Mouse (Mus musculus) CD8-positive naive resting alpha-beta T cell, adult 2 months (primary cell): ENCODE data around the gene Cers2.
"Not testable (repeated sequence)": the region's sequence is repeated elsewhere in the genome, so short reads cannot be mapped to it uniquely, and the experiment has no call there.

Experiments used
- DNase-seq, 2 experiments: peaks; one replicate each; pipeline ENCODE4 v3.0.0; 2022; ENCODE audit warnings: low read depth in 2 of 2, low spot score in 2 of 2

Cers2 gene

GRCm38 (mm10) chr3:95315844-95316550, 1.4 kb downstream of the Cers2 start:
- peak in 1 of 2 experiments; percentile 15 for DNase-seq

GRCm38 (mm10) chr3:95317414-95318080, 3.0 kb downstream of the Cers2 start:
- peak; percentile 31 to 63 for DNase-seq

- no peak for DNase-seq
Measured at GRCm38 (mm10) chr3:95318548-95318947, 4.0 kb downstream of the Cers2 start.

GRCm38 (mm10) chr3:95319110-95319509, 4.5 kb downstream of the Cers2 start:
- DNase-seq: no peak

- DNase-seq: no peak
Measured at GRCm38 (mm10) chr3:95319701-95320625, 5.4 kb downstream of the Cers2 start.

GRCm38 (mm10) chr3:95323429-95323828, 8.8 kb downstream of the Cers2 start:
- no peak for DNase-seq

GRCm38 (mm10) chr3:95324454-95325144, 10.0 kb downstream of the Cers2 start:
- DNase-seq: no peak

GRCm38 (mm10) chr3:95328803-95329404, 14.3 kb downstream of the Cers2 start:
- DNase-seq: no peak

- DNase-seq: no peak
Measured at GRCm38 (mm10) chr3:95331528-95331927, 16.9 kb downstream of the Cers2 start.

GRCm38 (mm10) chr3:95337345-95337744, 22.8 kb downstream of the Cers2 start:
- no peak for DNase-seq

- DNase-seq: no peak
Measured at GRCm38 (mm10) chr3:95338251-95338650, 23.7 kb downstream of the Cers2 start.

- DNase-seq: not testable (repeated sequence)
Measured at GRCm38 (mm10) chr3:95343356-95344000, 28.9 kb downstream of the Cers2 start.

- no peak for DNase-seq
Measured at GRCm38 (mm10) chr3:95346454-95346853, 31.9 kb downstream of the Cers2 start.

- DNase-seq: not testable (repeated sequence)
Measured at GRCm38 (mm10) chr3:95348343-95348742, 33.8 kb downstream of the Cers2 start.

- DNase-seq: peak; percentile 7 to 23
Measured at GRCm38 (mm10) chr3:95349491-95349890, 34.9 kb downstream of the Cers2 start.

- not testable (repeated sequence) for DNase-seq
Measured at GRCm38 (mm10) chr3:95355911-95356544, 41.4 kb downstream of the Cers2 start.

- DNase-seq: peak; percentile 68 to 86
Measured at GRCm38 (mm10) chr3:95356701-95357449, 42.3 kb downstream of the Cers2 start, which contains the start of gene Setdb1. Setdb1 (minus strand) TSS chr3:95357202.

- no peak for DNase-seq
Measured at GRCm38 (mm10) chr3:95357746-95358145, 43.2 kb downstream of the Cers2 start.

GRCm38 (mm10) chr3:95360276-95360675, 45.7 kb downstream of the Cers2 start:
- DNase-seq: not testable (repeated sequence)
